Mouse (Mus musculus): ENCODE results near the gene Iqsec1. TPM values are rescaled to one million over a fixed set of nuclear protein-coding genes. Genes with fewer than 3 reads are reported as not detected.

Gene Iqsec1
- polyA plus RNA-seq, 1 experiment from 2014 or later = 30.1 TPM

GRCm38 (mm10) chr6:90790901-90791300 lies 197.6 kb downstream of the Iqsec1 start:
- H3K9ac ChIP-seq = no peak overlapping the region
- H3K4me1 ChIP-seq (replicated peaks; ENCODE audit: control insufficient read depth, insufficient read depth, low read length) = peaks cover 18% of the 10 kb centered on the region
- no peaks in the 10 kb centered on the region for H3K27me3 ChIP-seq (ENCODE audit: control insufficient read depth, insufficient read depth, low read length)
- ATAC-seq (ENCODE audit: low FRiP score) (no peak), DNase-seq (ENCODE audit: low spot score) (no peak)
- no peak overlapping the region for H3K27ac ChIP-seq
- no peaks in the 10 kb centered on the region for H3K36me3 ChIP-seq (replicated peaks; ENCODE audit: control insufficient read depth, insufficient read depth)
- no peak overlapping the region for H3K4me2 ChIP-seq (replicated peaks)
- H3K4me3 ChIP-seq (replicated peaks; ENCODE audit: low read length) = no peak overlapping the region
- H3K9me3 ChIP-seq (ENCODE audit: control insufficient read depth, low read length) = no peaks in the 10 kb centered on the region

- Histone ChIP-seq H3K4me3 (replicated peaks; ENCODE audit: low read length) (no peak overlapping the region), H3K4me2 (replicated peaks) (no peak overlapping the region), H3K4me1 (replicated peaks; ENCODE audit: control insufficient read depth, insufficient read depth, low read length) (peaks cover 22% of the 10 kb centered on the region), H3K27ac (no peak overlapping the region), H3K36me3 (replicated peaks; ENCODE audit: control insufficient read depth, insufficient read depth) (no peaks in the 10 kb centered on the region), H3K9me3 (ENCODE audit: control insufficient read depth, low read length) (no peaks in the 10 kb centered on the region), H3K9ac (no peak overlapping the region), H3K27me3 (ENCODE audit: control insufficient read depth, insufficient read depth, low read length) (no peaks in the 10 kb centered on the region)
- 58% methylated on average over 5 of the region's 5 CpGs for WGBS
- ATAC-seq (ENCODE audit: low FRiP score) (no peak), DNase-seq (ENCODE audit: low spot score) (no peak)
Observed at GRCm38 (mm10) chr6:90789520-90789919, 199.0 kb downstream of the Iqsec1 start.

- H3K27ac ChIP-seq = 0 out of 2 replicates have a peak overlapping the region, but pooled peaks have one; percentile 1
- no peak overlapping the region for H3K9ac ChIP-seq
- no peak overlapping the region for H3K4me3 ChIP-seq (replicated peaks; ENCODE audit: low read length)
- H3K36me3 ChIP-seq (replicated peaks; ENCODE audit: control insufficient read depth, insufficient read depth) = no peaks in the 10 kb centered on the region
- no peaks in the 10 kb centered on the region for H3K9me3 ChIP-seq (ENCODE audit: control insufficient read depth, low read length)
- ATAC-seq (ENCODE audit: low FRiP score) (no peak), DNase-seq (ENCODE audit: low spot score) (no peak)
- 96% methylated on average over 3 of the region's 3 CpGs for WGBS
- peaks cover 41% of the 10 kb centered on the region for H3K4me1 ChIP-seq (replicated peaks; ENCODE audit: control insufficient read depth, insufficient read depth, low read length)
- no peaks in the 10 kb centered on the region for H3K27me3 ChIP-seq (ENCODE audit: control insufficient read depth, insufficient read depth, low read length)
- H3K4me2 ChIP-seq (replicated peaks) = no peak overlapping the region
Observed at GRCm38 (mm10) chr6:90787587-90787986, 200.9 kb downstream of the Iqsec1 start.

GRCm38 (mm10) chr6:90787036-90787435 lies 201.4 kb downstream of the Iqsec1 start:
- H3K9me3 ChIP-seq (ENCODE audit: control insufficient read depth, low read length) = no peaks in the 10 kb centered on the region
- DNase-seq (ENCODE audit: low spot score) (no peak), ATAC-seq (ENCODE audit: low FRiP score) (no peak)
- H3K4me1 ChIP-seq (replicated peaks; ENCODE audit: control insufficient read depth, insufficient read depth, low read length) = peaks cover 47% of the 10 kb centered on the region
- H3K27me3 ChIP-seq (ENCODE audit: control insufficient read depth, insufficient read depth, low read length) = no peaks in the 10 kb centered on the region
- peak overlapping the region; percentile 13; the same call in 1 of the 2 replicates for H3K4me2 ChIP-seq (replicated peaks)
- no peaks in the 10 kb centered on the region for H3K36me3 ChIP-seq (replicated peaks; ENCODE audit: control insufficient read depth, insufficient read depth)
- no peak overlapping the region for H3K4me3 ChIP-seq (replicated peaks; ENCODE audit: low read length)
- 0 out of 2 replicates have a peak overlapping the region, but pooled peaks have one; percentile 4 for H3K9ac ChIP-seq
- 44% methylated on average over 6 of the region's 6 CpGs for WGBS
- H3K27ac ChIP-seq = peak overlapping the region; percentile 85

GRCm38 (mm10) chr6:90786589-90786988 lies 201.9 kb downstream of the Iqsec1 start:
- Histone ChIP-seq H3K27me3 (ENCODE audit: control insufficient read depth, insufficient read depth, low read length) (no peaks in the 10 kb centered on the region), H3K4me2 (replicated peaks) (peak overlapping the region; percentile 13; the same call in 1 of the 2 replicates), H3K27ac (peak overlapping the region; percentile 85), H3K9ac (0 out of 2 replicates have a peak overlapping the region, but pooled peaks have one; percentile 4), H3K4me1 (replicated peaks; ENCODE audit: control insufficient read depth, insufficient read depth, low read length) (peaks cover 51% of the 10 kb centered on the region), H3K9me3 (ENCODE audit: control insufficient read depth, low read length) (no peaks in the 10 kb centered on the region), H3K4me3 (replicated peaks; ENCODE audit: low read length) (no peak overlapping the region), H3K36me3 (replicated peaks; ENCODE audit: control insufficient read depth, insufficient read depth) (no peaks in the 10 kb centered on the region)
- ATAC-seq (ENCODE audit: low FRiP score) (no peak), DNase-seq (ENCODE audit: low spot score) (peak; percentile 75)
- 16% methylated on average over 3 of the region's 3 CpGs for WGBS

GRCm38 (mm10) chr6:90783945-90784344 lies 204.5 kb downstream of the Iqsec1 start:
- DNase-seq (ENCODE audit: low spot score) = peak; percentile 53

GRCm38 (mm10) chr6:90783176-90783575 lies 205.3 kb downstream of the Iqsec1 start:
- Histone ChIP-seq H3K9me3 (ENCODE audit: control insufficient read depth, low read length) (no peaks in the 10 kb centered on the region), H3K4me3 (replicated peaks; ENCODE audit: low read length) (no peak overlapping the region), H3K27me3 (ENCODE audit: control insufficient read depth, insufficient read depth, low read length) (no peaks in the 10 kb centered on the region), H3K36me3 (replicated peaks; ENCODE audit: control insufficient read depth, insufficient read depth) (no peaks in the 10 kb centered on the region), H3K27ac (peak overlapping the region; percentile 96), H3K9ac (no peak overlapping the region), H3K4me2 (replicated peaks) (no peak overlapping the region), H3K4me1 (replicated peaks; ENCODE audit: control insufficient read depth, insufficient read depth, low read length) (peaks cover 85% of the 10 kb centered on the region)
- DNase-seq (ENCODE audit: low spot score) (no peak), ATAC-seq (ENCODE audit: low FRiP score) (no peak)

More at GRCm38 (mm10) chr6:90783945-90784344, 204.5 kb downstream of the Iqsec1 start:
- Histone ChIP-seq H3K4me3 (replicated peaks; ENCODE audit: low read length) (no peak overlapping the region), H3K27ac (peak overlapping the region; percentile 96), H3K9ac (peak overlapping the region; percentile 31; the same call in 1 of the 2 replicates), H3K9me3 (ENCODE audit: control insufficient read depth, low read length) (no peaks in the 10 kb centered on the region), H3K4me2 (replicated peaks) (no peak overlapping the region), H3K4me1 (replicated peaks; ENCODE audit: control insufficient read depth, insufficient read depth, low read length) (peaks cover 78% of the 10 kb centered on the region), H3K36me3 (replicated peaks; ENCODE audit: control insufficient read depth, insufficient read depth) (no peaks in the 10 kb centered on the region), H3K27me3 (ENCODE audit: control insufficient read depth, insufficient read depth, low read length) (no peaks in the 10 kb centered on the region)
- ATAC-seq (ENCODE audit: low FRiP score) = peak; percentile 5; the same call in 1 of the 2 replicates
- 24% methylated on average over 4 of the region's 4 CpGs for WGBS

GRCm38 (mm10) chr6:90781921-90782770 lies 206.3 kb downstream of the Iqsec1 start:
- peak overlapping the region; percentile 65 for H3K9ac ChIP-seq
- H3K27ac ChIP-seq = peak overlapping the region; percentile 96
- peaks cover 80% of the 10 kb centered on the region for H3K4me1 ChIP-seq (replicated peaks; ENCODE audit: control insufficient read depth, insufficient read depth, low read length)
- peak overlapping the region; percentile 49 for H3K4me2 ChIP-seq (replicated peaks)
- ATAC-seq (ENCODE audit: low FRiP score) = peak; percentile 79
- H3K27me3 ChIP-seq (ENCODE audit: control insufficient read depth, insufficient read depth, low read length) = no peaks in the 10 kb centered on the region
- 4% methylated on average over 19 of the region's 19 CpGs for WGBS
- H3K36me3 ChIP-seq (replicated peaks; ENCODE audit: control insufficient read depth, insufficient read depth) = no peaks in the 10 kb centered on the region
- peak; percentile 80 for DNase-seq (ENCODE audit: low spot score)
- H3K4me3 ChIP-seq (replicated peaks; ENCODE audit: low read length) = peak overlapping the region; percentile 19
- H3K9me3 ChIP-seq (ENCODE audit: control insufficient read depth, low read length) = no peaks in the 10 kb centered on the region

GRCm38 (mm10) chr6:90780532-90780931 lies 208.0 kb downstream of the Iqsec1 start:
- WGBS = 44% methylated on average over 2 of the region's 2 CpGs
- Histone ChIP-seq H3K4me3 (replicated peaks; ENCODE audit: low read length) (peak overlapping the region; percentile 19), H3K36me3 (replicated peaks; ENCODE audit: control insufficient read depth, insufficient read depth) (no peaks in the 10 kb centered on the region), H3K4me1 (replicated peaks; ENCODE audit: control insufficient read depth, insufficient read depth, low read length) (peaks cover 68% of the 10 kb centered on the region), H3K27ac (peak overlapping the region; percentile 96), H3K4me2 (replicated peaks) (peak overlapping the region; percentile 49), H3K9me3 (ENCODE audit: control insufficient read depth, low read length) (no peaks in the 10 kb centered on the region), H3K27me3 (ENCODE audit: control insufficient read depth, insufficient read depth, low read length) (no peaks in the 10 kb centered on the region), H3K9ac (0 out of 2 replicates have a peak overlapping the region, but pooled peaks have one; percentile 65)
- ATAC-seq (ENCODE audit: low FRiP score) (no peak), DNase-seq (ENCODE audit: low spot score) (peak; percentile 38)
